Mouse (Mus musculus) kidney, postnatal 14 days (tissue): ENCODE measurements at regions not wholly inside any gene's neighbourhood (a gene's known extent, or its start where the extent isn't known, plus 50 kb on each side); places are given as distances from the start of the nearest gene placed in this dataset.
A peak's percentile ranks its signal among the peaks of the same experiment; 100 is the strongest.

Experiments used
- DNase-seq: peaks from one replicate; pipeline ENCODE4 v3.0.0; 2022; ENCODE audit warnings: mixed read lengths

- DNase-seq = no peak
Observed at GRCm38 (mm10) chr13:91274131-91274530, 50.4 kb upstream of the Atg10 start.

- DNase-seq = peak; percentile 12
Observed at GRCm38 (mm10) chr13:91274615-91275014, 50.8 kb upstream of the Atg10 start.

- DNase-seq = no peak
Observed at GRCm38 (mm10) chr13:91279487-91279886, 55.7 kb upstream of the Atg10 start.

GRCm38 (mm10) chr13:91295552-91296170 lies 71.9 kb upstream of the Atg10 start:
- DNase-seq = no peak

- DNase-seq = no peak
Observed at GRCm38 (mm10) chr13:91296521-91297160, 72.9 kb upstream of the Atg10 start.

- no peak for DNase-seq
Observed at GRCm38 (mm10) chr13:91301849-91302248, 78.1 kb upstream of the Atg10 start.

- DNase-seq = no peak
Observed at GRCm38 (mm10) chr13:91305697-91306405, 82.1 kb upstream of the Atg10 start.

- DNase-seq = no peak
Observed at GRCm38 (mm10) chr13:91306545-91306944, 82.8 kb upstream of the Atg10 start.

- no peak for DNase-seq
Observed at GRCm38 (mm10) chr13:91312905-91313571, 89.3 kb upstream of the Atg10 start.

GRCm38 (mm10) chr13:91322331-91322730 lies 98.6 kb upstream of the Atg10 start:
- no peak for DNase-seq

GRCm38 (mm10) chr13:91326834-91327233 lies 103.1 kb upstream of the Atg10 start:
- no peak for DNase-seq

- no peak for DNase-seq
Observed at GRCm38 (mm10) chr13:91334283-91334682, 110.5 kb upstream of the Atg10 start.

- DNase-seq = no peak
Observed at GRCm38 (mm10) chr13:91344139-91344538, 115.9 kb upstream of the Ssbp2 start.

- DNase-seq = no peak
Observed at GRCm38 (mm10) chr13:91348489-91349083, 111.5 kb upstream of the Ssbp2 start.

- peak; percentile 27 for DNase-seq
Observed at GRCm38 (mm10) chr13:91352311-91352710, 107.8 kb upstream of the Ssbp2 start.

GRCm38 (mm10) chr13:91356516-91356915 lies 103.6 kb upstream of the Ssbp2 start:
- no peak for DNase-seq

- DNase-seq = no peak
Observed at GRCm38 (mm10) chr13:91360121-91360520, 100.0 kb upstream of the Ssbp2 start.

GRCm38 (mm10) chr13:91365270-91365952 lies 94.7 kb upstream of the Ssbp2 start:
- DNase-seq = peak; percentile 95

- no peak for DNase-seq
Observed at GRCm38 (mm10) chr13:91366540-91366939, 93.5 kb upstream of the Ssbp2 start.

GRCm38 (mm10) chr13:91367896-91368556 lies 92.1 kb upstream of the Ssbp2 start:
- DNase-seq = no peak

- no peak for DNase-seq
Observed at GRCm38 (mm10) chr13:91368664-91369063, 91.4 kb upstream of the Ssbp2 start.

- DNase-seq = no peak
Observed at GRCm38 (mm10) chr13:91370021-91370420, 90.1 kb upstream of the Ssbp2 start.
